Mouse (Mus musculus) megakaryocyte progenitor cell, adult 5-6 weeks (primary cell): ENCODE measurements around the gene Lrrc71. TPM values are rescaled to one million over a fixed set of nuclear protein-coding genes. Genes with fewer than 3 reads are reported as not detected.

Experiments
- ATAC-seq: replicated peaks from 2 replicates; pipeline ENCODE4 v1.8.0; 2016; ENCODE audit warnings: mild to moderate bottlenecking, moderate TSS enrichment, inconsistent platforms; ENCODE audit not compliant: poor library complexity
- total RNA-seq, 2 experiments: library from RNA; stranded (forward) in 1 of 2; stranded (reverse) in 1 of 2; fragments of 157-497, 149-512 nt in 1 of 2; fragments of 200-1000 nt in 1 of 2; gene quantifications; 2 replicates each; pipeline versions ENCODE4 v1.2.3 to v1.2.4; 2015 to 2017

Gene Lrrc71
- total RNA-seq, 2 experiments from 2014 or later = not detected

DNA sequence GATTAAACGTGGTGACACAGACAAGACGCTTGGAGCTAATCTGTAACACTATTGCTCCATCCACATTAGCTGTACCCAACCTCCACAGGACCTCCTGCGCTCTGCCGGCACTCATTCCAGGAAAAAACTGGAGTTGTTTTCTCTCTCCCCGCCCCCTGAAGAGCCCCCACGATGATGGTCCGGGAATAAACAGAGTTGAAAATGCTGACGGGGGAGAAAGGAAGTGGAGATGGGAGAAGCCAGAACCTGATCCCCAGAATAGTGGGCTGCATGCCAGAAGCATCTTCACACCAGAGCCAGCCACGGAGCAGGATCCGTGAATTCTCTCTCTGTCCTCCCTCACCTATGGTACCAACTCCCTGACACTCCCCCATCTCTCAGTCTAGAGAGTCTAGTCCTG lies 16.1 kb upstream of the Lrrc71 start:
- no peak for ATAC-seq

DNA sequence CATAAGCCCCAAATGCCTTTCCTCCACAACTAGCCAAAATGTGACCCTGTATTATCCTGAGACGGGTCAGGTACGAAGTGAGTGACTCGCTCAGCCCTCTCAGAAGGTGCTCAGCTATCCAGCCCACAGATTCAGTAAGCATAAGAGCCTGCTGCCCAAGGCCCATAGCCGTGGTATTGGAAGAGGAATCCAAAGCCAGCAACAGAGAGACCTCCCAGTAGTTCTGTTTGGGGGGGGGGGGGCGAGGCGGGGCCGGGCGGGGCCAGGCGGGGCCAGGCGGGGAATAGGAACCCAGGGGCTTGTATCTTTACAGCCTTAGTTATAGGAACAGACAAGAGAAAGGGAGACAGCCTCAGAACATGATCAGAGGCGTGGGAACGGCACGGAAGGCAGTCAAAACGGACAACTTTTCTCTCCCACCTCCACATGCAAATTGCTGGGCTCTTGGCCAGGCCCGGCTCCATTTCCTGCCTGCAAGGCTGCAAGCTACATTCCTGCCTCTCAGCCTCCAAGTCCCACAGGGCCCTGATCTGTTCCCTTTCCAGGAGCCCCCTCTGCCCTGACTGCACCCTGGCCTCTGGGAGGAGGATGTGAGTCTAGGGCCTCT lies 15.4 kb upstream of the Lrrc71 start:
- no peak for ATAC-seq

DNA sequence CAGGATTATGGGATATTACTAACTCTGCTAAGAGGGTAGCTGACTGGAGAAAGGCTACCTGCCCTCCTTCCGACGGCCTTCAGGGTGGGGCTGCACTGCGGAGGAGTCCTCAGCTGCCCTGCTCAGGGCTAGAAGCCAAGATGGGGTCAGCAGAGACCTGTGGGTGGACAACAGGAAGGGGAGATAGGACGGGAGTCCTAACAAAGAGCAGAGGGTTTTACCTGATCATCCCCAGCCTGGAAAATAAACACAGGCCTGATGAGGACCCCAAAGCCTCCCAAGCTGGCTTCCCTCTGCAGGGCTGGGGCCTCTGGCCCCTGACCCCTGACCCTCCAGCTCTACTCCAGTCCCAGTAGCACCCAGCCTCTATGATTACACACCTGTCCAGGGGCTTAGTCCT lies 14.8 kb upstream of the Lrrc71 start:
- no peak for ATAC-seq

DNA sequence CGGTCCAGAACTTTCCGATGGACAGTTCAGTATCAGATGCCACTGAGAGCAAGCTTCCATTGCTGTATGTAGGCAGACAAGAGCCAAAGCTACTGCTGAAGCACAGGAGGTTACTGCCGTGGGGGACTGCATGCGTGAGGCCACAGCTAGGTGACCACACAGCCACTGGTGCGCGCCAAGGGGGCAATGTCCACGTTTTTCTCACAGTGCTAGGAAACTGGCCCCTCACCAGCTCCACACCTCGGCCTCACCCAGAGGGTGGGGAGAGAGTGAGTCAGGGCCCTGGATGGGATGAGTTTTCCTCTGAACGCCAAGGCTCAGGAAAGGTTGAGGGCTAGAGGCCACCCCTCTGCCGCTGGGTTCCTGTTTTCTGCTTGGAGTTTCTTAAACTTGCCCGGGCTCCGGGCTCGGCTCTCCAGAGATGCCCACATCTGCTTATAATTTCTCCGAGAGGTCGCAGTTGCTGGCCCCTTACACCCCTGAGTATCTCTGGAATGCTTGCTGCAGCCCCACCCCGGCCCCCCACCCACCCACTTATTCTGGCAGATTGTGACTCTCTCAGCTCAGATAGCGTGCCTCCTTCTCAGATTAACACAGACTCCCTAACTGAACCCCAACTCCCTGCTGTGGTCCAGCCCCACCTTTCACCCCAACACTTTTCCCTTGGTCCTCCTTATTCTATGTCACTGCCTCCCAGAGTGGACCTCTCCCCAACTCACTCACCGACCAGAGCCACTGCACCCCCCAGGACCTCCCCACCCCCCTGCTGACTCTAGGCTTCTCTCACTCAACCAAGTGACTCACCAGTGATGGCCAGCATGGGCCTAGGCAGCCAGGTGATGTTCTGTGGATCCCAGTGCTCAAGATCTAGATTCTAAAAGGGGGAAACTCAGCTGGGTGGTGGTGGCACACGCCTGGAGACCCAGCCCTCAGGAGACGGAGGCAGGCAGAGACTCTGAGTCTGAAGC lies 13.3 kb upstream of the Lrrc71 start:
- ATAC-seq = no peak

DNA sequence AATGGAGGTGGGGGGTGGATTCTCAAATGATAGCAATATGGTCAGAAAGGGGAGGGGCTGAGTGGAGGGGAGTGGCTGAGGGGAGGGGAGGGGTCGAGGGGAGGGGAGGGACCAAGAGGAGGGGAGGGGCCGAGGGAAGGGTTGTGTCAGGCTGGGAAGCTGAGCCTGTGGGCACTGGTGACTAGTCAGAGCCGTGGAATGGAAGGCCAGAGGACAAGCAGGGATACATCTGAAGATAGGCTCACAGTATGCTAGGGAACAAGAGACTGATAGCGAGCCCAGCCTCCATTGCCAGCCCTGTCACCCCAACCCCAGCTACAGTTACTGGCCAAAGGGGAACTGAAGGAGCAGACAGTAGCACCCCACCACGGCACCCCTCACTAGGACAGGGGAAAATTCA lies 10.2 kb upstream of the Lrrc71 start:
- ATAC-seq = no peak

DNA sequence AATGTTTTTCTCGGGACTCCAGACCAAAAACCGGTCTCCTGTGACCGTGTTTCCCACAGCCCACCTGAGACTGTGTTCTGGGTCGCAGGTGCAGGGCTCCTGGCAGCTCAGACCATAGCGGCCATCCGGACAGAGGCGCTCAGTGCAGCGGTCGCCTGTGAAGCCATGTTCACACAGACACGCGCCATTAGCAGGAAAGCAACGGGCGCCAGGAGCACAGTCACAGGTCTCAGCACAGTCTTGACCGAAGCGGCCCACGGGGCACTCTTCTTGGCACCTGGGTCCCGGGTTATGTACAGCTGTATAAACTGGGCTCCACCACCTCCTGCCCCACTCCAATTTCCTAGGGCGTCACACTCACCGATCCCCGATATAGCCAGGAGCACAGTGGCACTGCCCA lies 8.1 kb upstream of the Lrrc71 start:
- ATAC-seq = no peak

DNA sequence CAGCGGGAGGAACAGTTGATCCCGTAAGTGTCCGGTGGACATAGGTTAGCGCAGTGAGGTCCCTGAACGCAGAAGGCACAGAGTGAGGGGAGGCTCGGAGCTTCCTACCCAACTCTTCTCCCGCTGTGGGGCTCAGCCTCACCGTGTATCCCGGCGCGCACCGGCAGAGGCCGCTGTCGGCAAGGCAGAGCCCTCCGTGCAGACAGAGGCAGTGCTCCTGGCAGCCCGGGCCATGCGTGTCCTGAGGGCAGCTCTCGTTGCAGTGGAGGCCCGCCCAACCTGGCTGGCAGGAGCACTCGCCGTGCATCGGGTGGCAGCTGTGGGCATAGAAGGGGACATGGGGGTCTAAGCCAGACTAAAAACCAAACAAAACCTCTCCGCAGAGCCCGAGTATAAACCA lies 7.5 kb upstream of the Lrrc71 start:
- ATAC-seq = peak; percentile 98

DNA sequence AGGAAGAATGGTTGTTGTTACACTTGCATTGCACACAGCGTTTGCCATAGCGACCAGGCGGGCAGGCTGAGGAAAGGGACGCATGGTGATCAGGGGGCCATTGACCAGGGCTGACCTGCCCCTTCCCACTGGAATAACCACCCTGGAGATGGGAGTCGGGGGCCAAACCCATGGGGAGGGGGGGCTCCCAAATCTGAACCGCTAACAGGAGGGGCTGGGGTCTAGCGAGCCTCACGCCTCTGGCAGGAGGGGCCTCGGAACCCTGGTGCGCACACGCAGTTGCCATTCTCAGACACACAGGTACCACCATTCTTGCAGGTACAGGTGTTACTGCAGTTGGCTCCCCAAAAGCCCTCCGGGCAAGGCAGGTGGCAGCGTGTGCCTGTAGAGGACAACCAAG lies 5.4 kb upstream of the Lrrc71 start:
- no peak for ATAC-seq

DNA sequence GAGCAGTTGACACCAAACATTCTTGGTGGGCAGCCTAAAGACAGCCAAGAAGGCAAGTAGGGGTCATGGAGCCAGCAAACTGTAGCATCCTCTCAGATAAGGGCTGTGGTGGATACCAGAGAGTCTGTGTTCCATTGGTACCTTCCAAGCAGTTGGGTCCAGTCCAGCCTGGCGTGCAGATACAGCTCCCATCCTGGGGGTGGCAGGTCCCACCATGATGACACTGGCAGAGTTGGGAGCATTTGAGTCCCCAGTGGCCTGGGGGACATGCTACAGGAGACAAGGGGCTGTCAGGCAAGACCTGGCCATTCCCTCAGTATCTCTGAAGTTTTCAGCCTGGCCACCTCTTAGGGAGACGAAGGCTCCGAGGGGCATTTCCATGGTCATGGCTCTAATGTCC lies 4.1 kb upstream of the Lrrc71 start:
- ATAC-seq = no peak

DNA sequence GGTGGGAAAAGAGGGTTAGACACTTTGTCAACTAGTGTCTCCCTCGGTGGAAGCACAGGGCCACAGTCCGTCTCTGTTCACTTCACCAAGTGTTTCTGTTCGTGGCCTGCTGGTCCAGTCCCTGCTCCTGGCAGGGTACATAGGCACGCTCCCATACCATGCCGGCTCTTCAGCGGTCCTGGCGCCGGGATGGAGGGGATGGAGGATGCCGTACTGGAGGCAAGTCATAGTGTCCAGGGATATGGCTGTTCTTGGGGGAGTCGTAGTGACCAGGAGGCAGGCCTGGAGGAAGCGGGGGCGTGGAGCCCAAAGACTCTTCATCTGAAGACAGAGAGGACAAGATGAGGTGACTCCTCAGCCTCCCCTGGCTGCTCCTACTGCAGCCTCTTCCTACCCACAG lies 1.6 kb upstream of the Lrrc71 start:
- ATAC-seq = no peak

DNA sequence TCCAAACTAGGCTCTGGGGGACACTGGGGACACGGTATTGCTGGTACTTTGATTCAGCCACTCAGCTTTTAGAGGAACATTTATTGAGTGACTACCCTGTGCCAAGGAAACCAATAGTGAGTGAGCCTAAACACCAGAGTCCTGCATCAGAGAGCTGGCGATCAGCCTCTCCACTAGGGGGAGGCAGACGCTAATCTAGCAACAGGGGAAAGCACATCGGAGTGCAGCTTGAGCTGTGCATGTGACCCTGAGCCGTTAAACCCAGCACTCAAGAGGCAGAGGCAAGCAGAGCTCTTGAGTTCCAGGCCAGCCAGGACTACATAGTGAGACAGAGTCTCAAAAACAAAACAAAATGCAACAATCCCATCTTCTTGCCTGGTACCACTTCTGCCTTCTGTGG lies 611 bp upstream of the Lrrc71 start:
- peak; percentile 88 for ATAC-seq

DNA sequence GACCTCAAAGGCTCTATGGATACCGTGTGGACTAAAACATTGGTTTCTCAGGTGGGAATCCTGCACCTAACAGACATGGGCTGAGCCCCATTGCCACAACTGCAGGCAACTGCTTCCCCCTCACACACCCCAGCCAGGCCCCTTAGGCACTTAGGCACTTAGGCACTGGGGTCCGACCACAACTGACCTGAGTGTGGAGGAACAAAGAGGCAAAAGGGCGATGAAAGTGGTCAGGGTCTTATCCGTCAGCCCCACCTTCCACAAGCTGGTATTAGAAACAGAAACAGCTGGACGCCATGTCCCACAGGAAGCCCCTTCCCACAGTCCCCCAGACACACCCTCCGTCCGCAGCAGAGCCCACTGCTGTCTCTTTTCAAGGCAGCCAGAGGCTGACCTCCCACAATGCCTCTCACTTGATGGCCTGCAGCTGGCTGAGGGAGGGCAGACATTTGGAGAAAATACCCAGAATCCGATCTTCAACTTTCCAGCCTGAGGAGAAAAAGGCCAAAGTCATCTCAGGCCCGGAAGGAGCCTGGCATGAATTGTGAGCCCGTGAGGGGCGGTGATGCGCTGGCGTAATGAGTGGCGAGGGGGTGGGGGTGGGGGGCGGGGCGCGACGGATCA lies 3.3 kb downstream of the Lrrc71 start:
- ATAC-seq = no peak

DNA sequence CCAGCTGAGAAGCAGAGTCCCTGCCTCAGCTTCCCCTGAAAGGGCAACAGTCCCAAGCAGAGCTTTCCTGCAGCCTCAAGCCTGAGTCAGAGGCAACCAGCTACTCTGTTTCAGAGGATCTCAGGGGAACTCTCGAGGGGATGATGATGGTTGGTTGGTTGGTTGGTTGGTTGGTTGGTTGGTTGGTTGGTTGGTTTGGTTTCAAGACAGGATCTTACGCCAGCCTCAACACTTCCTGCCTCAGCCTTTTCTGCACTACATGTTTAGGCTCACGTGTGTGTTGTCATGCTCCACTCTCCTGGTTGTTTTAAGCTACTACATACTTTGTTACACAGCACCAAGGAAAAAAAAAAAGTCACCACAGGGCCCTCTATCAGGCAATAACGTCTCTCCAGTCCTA lies 4.5 kb downstream of the Lrrc71 start:
- 0 out of 2 replicates have a peak, but pooled peaks have one; percentile 18 for ATAC-seq

DNA sequence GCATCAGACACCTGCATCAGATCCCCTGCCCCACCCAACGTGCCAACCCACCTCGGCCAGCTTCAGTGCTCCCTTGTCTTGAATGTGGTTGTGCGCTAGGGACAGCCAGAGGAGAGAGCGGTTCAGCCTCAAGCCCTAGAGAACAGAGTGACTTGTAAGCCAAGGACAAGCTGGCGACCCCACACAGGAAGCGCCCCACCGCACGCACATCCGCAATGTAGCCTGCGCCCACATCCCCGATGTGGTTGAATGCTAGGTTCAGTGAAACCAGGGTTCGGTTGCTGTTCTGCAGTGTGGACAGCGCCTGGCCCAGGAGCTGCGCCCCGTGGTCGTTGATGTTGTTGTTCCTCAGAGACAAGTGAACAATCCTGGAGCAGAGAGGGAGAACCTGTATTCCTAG lies 5.7 kb downstream of the Lrrc71 start:
- ATAC-seq = peak; percentile 81

DNA sequence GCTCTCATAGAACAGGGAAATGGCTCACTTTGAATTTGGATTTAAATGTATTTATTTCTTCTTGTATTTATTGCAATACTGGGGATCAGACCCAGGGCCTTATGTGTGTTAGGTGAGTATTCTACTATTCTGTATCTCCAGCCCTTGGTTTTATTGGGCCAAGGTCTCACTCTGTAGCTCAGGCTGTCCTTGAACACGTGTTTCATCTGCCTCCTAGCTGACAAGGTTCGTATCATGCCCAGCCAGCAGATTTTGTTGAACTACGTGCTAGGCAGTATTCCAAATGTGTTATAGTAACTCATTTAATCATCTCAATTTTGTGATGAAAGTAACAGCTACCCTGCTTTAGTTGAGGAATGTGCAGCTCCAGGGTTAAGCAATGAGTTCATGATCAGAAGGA lies 6.4 kb downstream of the Lrrc71 start:
- ATAC-seq = no peak

DNA sequence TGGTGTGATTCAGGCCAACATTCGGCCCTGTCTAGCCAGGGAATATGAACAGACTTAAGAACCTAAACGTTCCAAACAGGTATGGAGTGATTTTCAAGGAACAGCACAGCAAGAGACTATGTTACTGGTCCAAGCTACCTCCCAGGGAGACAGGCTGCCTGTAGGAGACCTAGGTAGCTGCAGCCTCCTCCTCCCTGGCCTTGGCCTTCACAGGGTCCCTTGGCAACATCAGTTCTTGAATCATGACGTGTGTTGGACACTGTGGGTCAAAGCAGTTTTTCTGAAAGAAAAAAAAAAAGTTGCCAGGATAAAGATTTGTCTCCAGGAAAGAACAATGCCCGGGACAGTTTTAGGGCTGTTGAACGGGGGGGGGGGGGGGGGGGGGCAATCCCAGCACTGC lies 9.5 kb downstream of the Lrrc71 start:
- no peak for ATAC-seq

DNA sequence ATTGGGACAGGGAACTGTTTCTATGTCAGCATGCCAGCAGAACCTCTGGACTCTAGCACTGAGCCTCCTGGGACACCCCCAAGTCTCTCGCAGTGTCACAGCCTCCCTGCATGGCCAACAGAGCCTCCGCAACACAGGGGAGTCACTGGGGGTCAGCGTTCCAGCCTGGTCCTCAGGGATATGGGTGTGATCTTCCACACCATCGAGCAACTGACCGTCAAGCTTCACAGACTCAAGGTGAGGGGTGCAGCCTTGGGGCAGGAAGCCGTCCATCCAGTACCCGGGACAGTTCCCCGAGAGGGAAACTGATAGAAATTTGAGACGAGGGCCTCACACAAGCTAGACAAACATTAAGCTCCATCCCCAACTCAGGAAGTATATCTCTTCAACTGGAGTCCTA lies 13.1 kb downstream of the Lrrc71 start:
- ATAC-seq = no peak

DNA sequence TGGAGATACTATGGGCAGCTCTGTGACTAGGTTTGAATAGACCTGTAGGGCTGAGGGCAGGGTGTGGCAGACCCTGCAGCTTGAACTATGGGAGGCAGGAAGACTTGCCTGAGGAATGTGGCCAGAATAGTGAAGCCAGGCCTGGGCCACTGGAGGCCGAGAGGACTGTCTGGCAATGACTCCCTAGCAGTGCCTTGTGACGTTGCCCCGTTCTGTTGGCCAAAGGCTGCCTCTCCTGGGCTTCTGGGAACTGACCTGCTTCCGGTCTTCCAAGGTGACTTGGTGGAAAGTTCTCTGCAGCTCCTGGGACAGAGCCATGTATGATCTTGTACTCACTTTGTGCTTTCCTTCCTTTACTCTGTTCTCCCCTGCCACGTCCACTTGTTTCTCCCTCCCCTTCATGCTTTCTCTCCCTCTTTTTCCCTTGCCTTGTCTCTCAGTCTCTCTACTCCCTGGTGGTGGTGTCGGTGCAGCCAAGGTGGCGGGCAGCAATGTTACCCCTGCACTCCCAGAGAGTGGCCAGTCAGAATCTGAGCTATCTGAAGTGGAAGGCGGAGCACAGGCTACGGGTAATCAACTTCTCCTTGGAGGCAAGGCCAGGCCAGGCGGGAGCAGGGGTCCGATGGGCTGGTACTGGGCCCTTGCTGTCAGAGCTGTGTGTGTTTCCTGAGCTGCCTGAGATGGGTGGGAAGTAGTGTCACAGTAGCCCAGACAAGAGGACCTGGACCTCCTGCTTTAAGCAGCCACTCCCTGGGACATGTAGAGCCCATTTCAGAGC lies 14.3 kb downstream of the Lrrc71 start:
- ATAC-seq = no peak

DNA sequence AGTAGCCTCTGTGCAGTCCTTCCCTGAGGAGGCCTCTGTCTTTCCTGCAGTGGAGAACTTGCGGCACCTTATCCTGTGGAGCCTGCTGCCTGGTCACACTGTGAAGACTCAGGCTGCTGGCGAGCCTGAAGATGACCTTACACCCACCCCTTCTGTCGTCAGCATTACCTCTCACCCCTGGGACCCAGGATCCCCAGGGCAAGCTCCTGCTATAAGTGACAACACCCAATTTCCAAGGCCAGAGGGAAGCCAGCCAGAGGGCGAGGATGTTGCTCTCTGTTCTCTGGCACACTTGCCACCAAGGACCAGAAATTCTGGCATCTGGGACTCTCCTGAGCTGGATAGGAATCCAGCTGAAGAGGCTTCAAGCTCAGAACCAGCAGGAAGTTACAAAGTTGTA lies 15.3 kb downstream of the Lrrc71 start:
- no peak for ATAC-seq

DNA sequence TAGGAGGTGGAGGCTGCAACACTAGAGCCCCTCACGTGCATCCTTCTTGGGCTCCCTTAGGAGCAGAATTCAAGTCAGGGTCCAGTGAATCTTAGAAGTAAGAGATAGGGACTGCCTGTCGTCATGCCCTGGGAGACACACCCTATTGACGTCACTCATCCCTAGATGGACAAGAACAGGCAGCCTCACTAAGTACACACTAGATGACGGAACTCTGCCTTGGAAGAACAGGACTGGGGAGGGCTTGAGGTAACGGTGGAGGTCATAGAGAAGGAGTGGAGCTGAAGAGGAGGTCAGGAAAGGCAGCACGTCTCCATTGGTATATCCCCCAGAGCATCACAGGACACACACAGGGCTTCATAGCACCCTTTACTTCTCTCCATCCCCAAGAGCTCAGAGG lies 19.7 kb downstream of the Lrrc71 start:
- no peak for ATAC-seq

DNA sequence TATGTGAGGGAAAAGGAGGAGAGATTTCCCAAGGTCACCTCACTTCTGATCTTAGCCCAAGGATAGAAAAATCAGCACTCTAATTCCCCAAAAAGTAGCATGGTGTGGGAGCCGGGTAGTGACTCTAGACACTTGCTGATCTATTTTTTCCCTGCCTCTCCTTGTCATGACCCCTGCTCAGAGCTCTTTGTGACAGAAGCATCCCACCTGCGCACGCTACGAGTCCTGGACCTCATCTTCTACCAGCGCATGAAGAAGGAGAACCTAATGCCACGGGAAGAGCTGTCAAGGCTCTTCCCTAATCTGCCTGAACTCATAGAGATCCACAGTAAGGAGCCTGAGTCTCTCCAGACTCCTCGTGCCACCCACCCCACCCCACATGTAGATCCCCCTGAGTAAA lies 22.2 kb downstream of the Lrrc71 start:
- no peak for ATAC-seq
